Mouse (Mus musculus) G1E (cell line): ENCODE data around the gene Ankrd17. TPM values are rescaled to one million over a fixed set of nuclear protein-coding genes. Genes with fewer than 3 reads are reported as not detected.

Source experiments
- ATAC-seq: 2 replicates; pipeline ENCODE4 v1.8.0; 2016; ENCODE audit warnings: mild to moderate bottlenecking; ENCODE audit not compliant: insufficient number of reproducible peaks, poor library complexity, low FRiP score, severe bottlenecking; ENCODE audit errors: extremely low read depth
- DNase-seq: peaks from one replicate; pipeline ENCODE4 v3.0.0; 2012; ENCODE audit warnings: low spot score
- H3K27me3 ChIP-seq: 2 replicates; pipeline ENCODE4 v1.6.1; 2012; ENCODE audit warnings: mild to moderate bottlenecking, low read length, inconsistent platforms; ENCODE audit not compliant: insufficient read depth
- H3K36me3 ChIP-seq: replicated peaks from 2 replicates; pipeline ENCODE3; 2012; ENCODE audit warnings: mild to moderate bottlenecking, inconsistent platforms
- H3K4me1 ChIP-seq: 2 replicates; pipeline ENCODE4 v1.6.1; 2012; ENCODE audit warnings: low read depth, low read length, inconsistent platforms, mixed read lengths; ENCODE audit not compliant: insufficient read depth
- H3K4me3 ChIP-seq: 2 replicates; pipeline ENCODE4 v1.5.1; 2012; ENCODE audit warnings: low read depth, mild to moderate bottlenecking, inconsistent platforms, low read length, moderate library complexity, mixed read lengths
- H3K9me3 ChIP-seq: replicated peaks from 2 replicates; pipeline ENCODE4 v1.6.1; 2012; ENCODE audit warnings: inconsistent platforms
- CTCF ChIP-seq: IDR thresholded peaks from 2 replicates; pipeline ENCODE4 v1.5.1; 2012; ENCODE audit warnings: low read depth, low read length, inconsistent platforms, mixed read lengths
- GATA1 ChIP-seq: IDR thresholded peaks from 2 replicates; pipeline ENCODE4 v1.6.1; 2012; ENCODE audit warnings: borderline replicate concordance, low read length, inconsistent platforms, mixed read lengths
- GATA2 ChIP-seq: IDR thresholded peaks from 2 replicates; pipeline ENCODE4 v1.6.1; 2012; ENCODE audit warnings: low read depth, low read length, inconsistent platforms, borderline replicate concordance
- POLR2AphosphoS5 ChIP-seq: IDR thresholded peaks from 2 replicates; pipeline ENCODE4 v1.6.1; 2012; ENCODE audit warnings: low read depth, low read length, inconsistent platforms; ENCODE audit not compliant: insufficient replicate concordance
- TAL1 ChIP-seq: conservative IDR thresholded peaks from 2 replicates; pipeline ENCODE4 v1.6.1; 2012; ENCODE audit warnings: low read depth, low read length, inconsistent platforms, mixed read lengths
- polyA plus RNA-seq: library from polyadenylated mRNA; stranded (reverse); fragments of >175 nt; gene quantifications from 2 replicates; pipeline ENCODE4 v1.2.3, GENCODE M21; 2012
- total RNA-seq, 2 experiments: library from RNA; stranded (forward) in 1 of 2; stranded (reverse) in 1 of 2; fragments of 200-1000 nt in 1 of 2; fragments of >200 nt in 1 of 2; fragmentation: Nextera tagmentation in 1 of 2; gene quantifications; 2 replicates each; pipeline ENCODE4 v1.2.3; 2014 to 2017

Ankrd17 gene
- total and polyA plus RNA-seq, 3 experiments = 17.5 to 182 (median 97.9) TPM

- Histone ChIP-seq H3K4me1 (peaks cover 20% of the 10 kb centered on the region), H3K36me3 (peaks cover 64% of the 10 kb centered on the region), H3K27me3 (no peaks in the 10 kb centered on the region), H3K9me3 (no peaks in the 10 kb centered on the region), H3K4me3 (no peak overlapping the region)
- ATAC-seq (no peak), DNase-seq (no peak)
- TF ChIP-seq TAL1 (no peak), GATA1 (no peak), POLR2AphosphoS5 (no peak), CTCF (no peak), GATA2 (no peak)
Measured at GRCm38 (mm10) chr5:90226696-90227095, 139.7 kb downstream of the Ankrd17 start.

GRCm38 (mm10) chr5:90224730-90225129 lies 141.6 kb downstream of the Ankrd17 start:
- Histone ChIP-seq H3K36me3 (peaks cover 66% of the 10 kb centered on the region), H3K4me3 (no peak overlapping the region; the same call in 1 of the 2 replicates)
- DNase-seq = no peak

GRCm38 (mm10) chr5:90223534-90224381 lies 142.6 kb downstream of the Ankrd17 start, which contains the start of gene Cox18:
TSS of gene Cox18 (minus strand) at chr5:90224001.
- 0 out of 2 replicates have a peak, but pooled peaks have one; percentile 29 for TF ChIP-seq POLR2AphosphoS5
- TF ChIP-seq GATA1 = no peak
- H3K36me3 ChIP-seq = peaks cover 65% of the 10 kb centered on the region

More at GRCm38 (mm10) chr5:90224730-90225129, 141.6 kb downstream of the Ankrd17 start:
- no peak for ATAC-seq
- no peak for TF ChIP-seq CTCF
- TF ChIP-seq GATA2 = no peak
- no peak for TF ChIP-seq GATA1
- no peak for TF ChIP-seq TAL1
- TF ChIP-seq POLR2AphosphoS5 = no peak
- H3K4me1 ChIP-seq = peaks cover 20% of the 10 kb centered on the region
- H3K27me3 ChIP-seq = no peaks in the 10 kb centered on the region
- no peaks in the 10 kb centered on the region for H3K9me3 ChIP-seq

GRCm38 (mm10) chr5:90222937-90223336 lies 143.4 kb downstream of the Ankrd17 start:
- H3K4me1 ChIP-seq = peaks cover 20% of the 10 kb centered on the region
- ATAC-seq (no peak), DNase-seq (peak; percentile 6)
- H3K4me3 ChIP-seq = peak overlapping the region; percentile 94
- peaks cover 65% of the 10 kb centered on the region for H3K36me3 ChIP-seq
- H3K9me3 ChIP-seq = no peaks in the 10 kb centered on the region
- no peak for TF ChIP-seq TAL1
- no peak for TF ChIP-seq CTCF
- TF ChIP-seq POLR2AphosphoS5 = no peak
- no peak for TF ChIP-seq GATA2
- TF ChIP-seq GATA1 = no peak
- H3K27me3 ChIP-seq = no peaks in the 10 kb centered on the region

More at GRCm38 (mm10) chr5:90223534-90224381, 142.6 kb downstream of the Ankrd17 start, which contains the start of gene Cox18:
- H3K4me1 ChIP-seq = peaks cover 20% of the 10 kb centered on the region
- no peaks in the 10 kb centered on the region for H3K9me3 ChIP-seq
- peak within 1 kb of the TSS; percentile 94 for H3K4me3 ChIP-seq
- H3K27me3 ChIP-seq = no peaks in the 10 kb centered on the region
- ATAC-seq (peak; percentile 94), DNase-seq (peak; percentile 95)

GRCm38 (mm10) chr5:90217791-90218190 lies 148.6 kb downstream of the Ankrd17 start:
- no peaks in the 10 kb centered on the region for H3K9me3 ChIP-seq
- no peaks in the 10 kb centered on the region for H3K27me3 ChIP-seq
- TF ChIP-seq GATA2 (no peak), CTCF (no peak), GATA1 (no peak), TAL1 (no peak), POLR2AphosphoS5 (no peak)
- DNase-seq (no peak), ATAC-seq (no peak)
- H3K36me3 ChIP-seq = peaks cover 92% of the 10 kb centered on the region
- peaks cover 8% of the 10 kb centered on the region; the same call in 1 of the 2 replicates for H3K4me1 ChIP-seq
- no peak overlapping the region for H3K4me3 ChIP-seq

GRCm38 (mm10) chr5:90217226-90217625 lies 149.2 kb downstream of the Ankrd17 start:
- ATAC-seq (no peak), DNase-seq (no peak)
- Histone ChIP-seq H3K27me3 (no peaks in the 10 kb centered on the region), H3K36me3 (peaks cover 92% of the 10 kb centered on the region), H3K4me1 (peaks cover 4% of the 10 kb centered on the region; the same call in 1 of the 2 replicates), H3K4me3 (no peak overlapping the region), H3K9me3 (no peaks in the 10 kb centered on the region)
- no peak for TF ChIP-seq GATA2
- TF ChIP-seq TAL1 = no peak
- TF ChIP-seq GATA1 = no peak
- TF ChIP-seq CTCF = no peak
- no peak for TF ChIP-seq POLR2AphosphoS5
